18 mouse cellular contexts compared by ENCODE assay signal in genomic region chr2:34262046-34262445, GRCm38 (mm10).
"Had no signal": no experiment of that assay in that cellular context is flagged by ENCODE, and none has a peak within 500 bp of the region (broad histone marks: within the 10 kb centered on the region; RNA-seq: fewer than 3 reads in every experiment).

No protein-coding gene starts in this region.

- H3K27me3 ChIP-seq: kidney, embryonic 15.5 days; liver, embryonic 13.5 days; midbrain, embryonic 15.5 days; neural tube, embryonic 13.5 days; stomach, embryonic 15.5 days had no signal

- H3K4me2 ChIP-seq: kidney, embryonic 15.5 days; liver, embryonic 13.5 days; midbrain, embryonic 11.5 days; midbrain, embryonic 15.5 days; neural tube, embryonic 13.5 days; stomach, embryonic 15.5 days had no signal

- ATAC-seq: midbrain, embryonic 15.5 days had no signal

- DNase-seq: kidney, postnatal 10 days; kidney, postnatal 36 days; layer of hippocampus, postnatal 36 days; liver, embryonic 13.5 days; lung, adult 2 months; lung, postnatal 14 days; lung, postnatal 4 days; retina, postnatal 1 day; right cerebral cortex, postnatal 25 days; spleen, adult 18-20 months; thymus, postnatal 25 days had no signal

- H3K4me1 ChIP-seq: liver, embryonic 13.5 days had no signal

- H3K4me3 ChIP-seq: kidney, embryonic 15.5 days; left cerebral cortex, adult 2 months; liver, embryonic 13.5 days; midbrain, embryonic 15.5 days; myocyte; neural tube, embryonic 13.5 days; stomach, embryonic 15.5 days had no signal

- H3K9me3 ChIP-seq: kidney, embryonic 15.5 days; liver, embryonic 13.5 days; midbrain, embryonic 15.5 days; neural tube, embryonic 13.5 days; stomach, embryonic 15.5 days had no signal

- H3K27ac ChIP-seq: kidney, embryonic 15.5 days; left cerebral cortex, adult 2 months; liver, embryonic 13.5 days; neural tube, embryonic 13.5 days; stomach, embryonic 15.5 days had no signal

- H3K36me3 ChIP-seq: kidney, embryonic 15.5 days; liver, embryonic 13.5 days; midbrain, embryonic 15.5 days; neural tube, embryonic 13.5 days; stomach, embryonic 15.5 days had no signal

- H3K9ac ChIP-seq: kidney, embryonic 15.5 days; liver, embryonic 13.5 days; midbrain, embryonic 15.5 days; neural tube, embryonic 13.5 days; stomach, embryonic 15.5 days had no signal
